Mouse (Mus musculus) E14TG2a.4 (cell line): ENCODE results near the gene Nsun3.

Experiments
- CTCF ChIP-seq: conservative IDR thresholded peaks from 2 replicates; pipeline ENCODE4 v1.5.1; 2014; ENCODE audit warnings: low read length
- NANOG ChIP-seq: IDR thresholded peaks from 2 replicates; pipeline ENCODE4 v1.6.1; 2014; ENCODE audit warnings: borderline replicate concordance, low read length, mixed read lengths
- POU5F1 ChIP-seq: IDR thresholded peaks from 2 replicates; pipeline ENCODE4 v1.6.1; 2014; ENCODE audit warnings: low read length, borderline replicate concordance

DNA sequence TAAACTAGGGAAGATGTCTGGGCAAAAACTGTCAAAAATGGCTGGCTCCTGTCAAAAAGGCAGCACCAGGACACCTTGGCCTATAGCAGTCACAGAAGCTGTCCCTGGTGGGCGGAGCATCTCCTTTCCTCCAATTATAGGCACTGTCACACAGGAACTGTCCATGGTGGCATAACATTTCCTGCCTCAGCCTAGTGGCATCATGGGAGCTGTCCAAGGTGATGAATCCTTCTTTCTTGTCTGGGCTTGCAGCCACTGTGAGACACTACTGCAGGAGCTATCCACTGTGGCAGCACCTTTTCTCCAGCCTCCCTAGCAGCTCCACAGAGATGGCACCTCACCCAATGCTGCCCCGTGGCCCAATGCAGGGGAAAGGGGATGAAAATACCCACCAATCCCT, 28.3 kb downstream of the Nsun3 start:
- TF ChIP-seq CTCF = no peak
- TF ChIP-seq POU5F1 = no peak
- no peak for TF ChIP-seq NANOG
